Mouse (Mus musculus) gastrocnemius, postnatal 14 days (tissue): ENCODE results near the gene Cyld. TPM values are rescaled to one million over a fixed set of nuclear protein-coding genes. Genes with fewer than 3 reads are reported as not detected.
A peak's percentile ranks its signal among the peaks of the same experiment; 100 is the strongest.
"Not testable (repeated sequence)": the region's sequence is repeated elsewhere in the genome, so short reads cannot be mapped to it uniquely, and the experiment has no call there.

Experiments
- DNase-seq: peaks from one replicate; pipeline ENCODE4 v3.0.0; 2021; ENCODE audit warnings: mixed read lengths
- intact Hi-C: fragments of 180-260 bp; cut with DNase I; formaldehyde crosslinking; loops from one replicate; pipeline ENCODE4 v1.15.1; 2025; ENCODE audit warnings: low total_unique reads
- total RNA-seq, 2 experiments: library from RNA; stranded (reverse); gene quantifications; 2 replicates each; pipeline ENCODE4 v1.2.3; 2021

Cyld gene
- total RNA-seq, 2 experiments from 2014 or later: 10.4 to 11.7 TPM

- intact Hi-C loops: no loop called here
- no peak for DNase-seq
These were observed 83.3 kb downstream of the Cyld start for GRCm38 (mm10) chr8:88780142-88780541.

GRCm38 (mm10) chr8:88781283-88781682 lies 84.5 kb downstream of the Cyld start:
- intact Hi-C loops: no loop called here
- DNase-seq: no peak

GRCm38 (mm10) chr8:88783722-88784121 lies 86.9 kb downstream of the Cyld start:
- DNase-seq: no peak

GRCm38 (mm10) chr8:88788335-88788734 lies 91.5 kb downstream of the Cyld start:
- DNase-seq, intact Hi-C loops: not testable (repeated sequence)

More at GRCm38 (mm10) chr8:88783722-88784121, 86.9 kb downstream of the Cyld start:
- intact Hi-C loops: no loop called here

- intact Hi-C loops: no loop called here
- peak; percentile 23 for DNase-seq
These were observed 96.0 kb downstream of the Cyld start for GRCm38 (mm10) chr8:88792691-88793323.

GRCm38 (mm10) chr8:88793324-88793722 lies 96.5 kb downstream of the Cyld start:
- intact Hi-C loops: no loop called here
- DNase-seq: no peak

- no peak for DNase-seq
- intact Hi-C loops: no loop called here
These were observed 97.2 kb downstream of the Cyld start for GRCm38 (mm10) chr8:88793746-88794614.

- no peak for DNase-seq
- intact Hi-C loops: no loop called here
These were observed 97.7 kb downstream of the Cyld start for GRCm38 (mm10) chr8:88794615-88794907.

- intact Hi-C loops: no loop called here
- DNase-seq: no peak
These were observed 99.1 kb downstream of the Cyld start for GRCm38 (mm10) chr8:88795896-88796295.

- intact Hi-C loops: no loop called here
These were observed 99.8 kb downstream of the Cyld start for GRCm38 (mm10) chr8:88796651-88797050.

More at GRCm38 (mm10) chr8:88796651-88797050, 99.8 kb downstream of the Cyld start:
- DNase-seq: no peak

Other genes with a start within 250 kb of the Cyld start
- 1 to 10 TPM; 3.1 to 4.5 TPM for gene Nkd1, start 175.7 kb upstream of the Cyld start, total RNA-seq
- gene Snx20, start 60.9 kb upstream of the Cyld start, total RNA-seq: under 1 TPM; 0.23 to 0.40 TPM
- under 1 TPM; 0.66 to 0.73 TPM for gene Nod2, start 49.7 kb upstream of the Cyld start, total RNA-seq